Mouse (Mus musculus) stomach, embryonic 16.5 days (tissue): ENCODE measurements at regions not wholly inside any gene's neighbourhood (a gene's known extent, or its start where the extent isn't known, plus 50 kb on each side); places are given as distances from the start of the nearest gene placed in this dataset.

Experiments
- ATAC-seq: fragments of 200-750 bp; cut with Nextera tagmentation; 2 replicates; pipeline ENCODE4 v1.8.0; 2017; ENCODE audit warnings: moderate number of reproducible peaks, moderate TSS enrichment; ENCODE audit not compliant: insufficient read depth, low FRiP score
- H3K27ac ChIP-seq: fragments of 300-500 bp; sonication (generic); 2 replicates; pipeline ENCODE4 v1.5.1; 2014; ENCODE audit warnings: low read length
- H3K27me3 ChIP-seq: fragments of 300-500 bp; sonication (generic); 2 replicates; pipeline ENCODE4 v1.6.1; 2014; ENCODE audit warnings: low read length, control low read depth, mixed read lengths; ENCODE audit not compliant: control insufficient read depth, insufficient read depth
- H3K36me3 ChIP-seq: fragments of 300-500 bp; sonication (generic); 2 replicates; pipeline ENCODE4 v1.6.1; 2014; ENCODE audit warnings: low read length; ENCODE audit not compliant: control insufficient read depth, insufficient read depth
- H3K4me1 ChIP-seq: fragments of 300-500 bp; sonication (generic); 2 replicates; pipeline ENCODE4 v1.6.1; 2014; ENCODE audit warnings: low read length, control low read depth, mixed read lengths; ENCODE audit not compliant: control insufficient read depth, insufficient read depth
- H3K4me2 ChIP-seq: fragments of 300-500 bp; sonication (generic); 2 replicates; pipeline ENCODE4 v1.6.1; 2014; ENCODE audit warnings: low read depth, low read length, mixed read lengths
- H3K4me3 ChIP-seq: fragments of 300-500 bp; sonication (generic); replicated peaks from 2 replicates; pipeline ENCODE4 v1.5.1; 2014; ENCODE audit warnings: mild to moderate bottlenecking, low read length
- H3K9ac ChIP-seq: fragments of 300-500 bp; sonication (generic); 2 replicates; pipeline ENCODE4 v1.6.1; 2014; ENCODE audit warnings: low read length
- H3K9me3 ChIP-seq: fragments of 300-500 bp; sonication (generic); replicated peaks from 2 replicates; pipeline ENCODE4 v1.6.1; 2016; ENCODE audit warnings: low read length, control low read depth; ENCODE audit not compliant: control insufficient read depth
- WGBS: fragments of 180-500 bp; shearing (Covaris S2); extraction: QIAGEN DNeasy Blood & Tissue Kit; methylation state at CpG from one replicate; pipeline ENCODE4 v1.1.7; 2014; 5-methylcytosine and 5-hydroxymethylcytosine counted together

DNA sequence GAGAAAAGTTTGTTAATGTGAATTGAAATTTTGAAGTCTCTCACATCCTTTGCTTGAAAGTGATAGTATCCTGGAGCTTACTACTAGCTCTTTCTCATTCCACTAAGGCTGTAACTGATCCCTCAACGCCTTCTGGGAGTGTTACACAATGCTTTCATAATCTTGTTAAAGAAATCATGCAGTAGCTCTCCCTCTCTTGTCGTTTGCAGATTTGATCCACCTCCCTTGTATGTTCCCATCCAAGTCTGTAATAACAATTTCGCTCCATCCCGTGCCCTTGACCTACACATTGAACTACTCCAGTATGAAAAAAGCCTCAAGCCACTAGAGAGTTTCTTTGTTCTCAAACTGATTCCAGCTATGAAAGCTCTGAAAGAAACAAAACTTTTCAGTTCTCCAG is 63.9 kb upstream of the Fibin start:
- Histone ChIP-seq H3K27me3 (no peaks in the 10 kb centered on the region), H3K9me3 (no peaks in the 10 kb centered on the region), H3K4me2 (no peak overlapping the region), H3K27ac (no peak overlapping the region), H3K36me3 (no peaks in the 10 kb centered on the region), H3K4me3 (no peak overlapping the region), H3K9ac (no peak overlapping the region), H3K4me1 (no peaks in the 10 kb centered on the region)
- 61% methylated on average over 4 of the region's 4 CpGs for WGBS
- no peak for ATAC-seq

DNA sequence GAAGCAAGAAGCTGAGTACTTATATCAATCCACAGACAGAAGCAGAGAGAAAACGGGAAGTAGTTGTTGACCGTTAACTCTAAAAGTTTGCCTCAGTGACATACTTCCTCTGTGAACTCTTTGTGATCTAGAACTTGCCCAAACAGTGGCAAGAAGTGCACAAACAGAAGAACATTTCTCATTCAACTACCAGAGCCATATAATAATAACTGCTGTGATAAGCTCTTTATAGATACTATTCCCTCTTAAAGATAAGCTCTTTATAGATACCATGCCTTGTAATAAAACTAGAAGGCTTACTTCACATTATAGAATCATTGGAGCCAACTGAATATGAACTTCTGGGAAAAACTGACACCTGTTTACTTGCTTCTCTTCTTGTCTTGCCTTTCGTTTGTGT is 89.7 kb upstream of the Fibin start:
- no peak overlapping the region for H3K9ac ChIP-seq
- H3K9me3 ChIP-seq = no peaks in the 10 kb centered on the region; the same call in 1 of the 2 replicates
- H3K27me3 ChIP-seq = no peaks in the 10 kb centered on the region
- H3K36me3 ChIP-seq = no peaks in the 10 kb centered on the region
- H3K4me2 ChIP-seq = no peak overlapping the region
- no peak overlapping the region for H3K27ac ChIP-seq
- WGBS = 80% methylated on average over 3 of the region's 3 CpGs
- no peaks in the 10 kb centered on the region for H3K4me1 ChIP-seq
- no peak for ATAC-seq
- no peak overlapping the region for H3K4me3 ChIP-seq

DNA sequence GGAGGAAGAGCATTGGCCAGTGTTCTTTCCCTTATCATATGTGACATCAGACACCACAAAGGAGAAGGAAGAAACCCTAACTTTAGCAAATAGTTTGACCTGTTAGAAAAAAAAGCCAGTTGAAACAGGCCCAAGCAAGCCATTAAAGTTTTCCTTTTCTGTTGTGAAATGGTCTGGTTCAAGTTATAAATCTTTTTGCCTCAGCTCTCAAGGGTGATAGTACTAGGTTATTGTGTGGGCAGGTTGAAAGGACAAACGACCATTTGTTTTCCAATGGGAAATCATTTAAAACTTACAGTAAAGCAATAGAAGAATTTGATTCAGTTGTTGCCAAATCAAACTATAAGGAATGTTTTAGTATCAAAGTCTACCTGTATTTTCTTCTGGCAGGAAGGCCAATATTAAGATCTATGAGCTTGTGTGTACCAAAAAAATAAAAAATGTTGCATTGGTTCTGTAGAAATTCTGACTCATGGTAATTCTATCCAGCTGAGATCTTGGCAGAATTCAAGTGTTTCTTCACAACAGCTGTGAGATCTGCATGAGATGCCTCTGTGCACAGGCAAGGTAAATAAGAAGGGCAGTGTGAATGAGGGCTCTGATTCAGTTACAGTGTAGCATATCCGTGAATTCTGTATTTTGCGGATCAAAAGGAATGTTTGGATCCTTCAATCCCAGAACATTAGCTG is 109.5 kb upstream of the Fibin start:
- Histone ChIP-seq H3K4me3 (no peak overlapping the region), H3K9ac (no peak overlapping the region), H3K27ac (no peak overlapping the region), H3K4me2 (no peak overlapping the region), H3K36me3 (no peaks in the 10 kb centered on the region), H3K27me3 (no peaks in the 10 kb centered on the region), H3K4me1 (no peaks in the 10 kb centered on the region), H3K9me3 (no peaks in the 10 kb centered on the region)
- ATAC-seq = no peak
- WGBS = 76% methylated on average over 3 of the region's 3 CpGs

DNA sequence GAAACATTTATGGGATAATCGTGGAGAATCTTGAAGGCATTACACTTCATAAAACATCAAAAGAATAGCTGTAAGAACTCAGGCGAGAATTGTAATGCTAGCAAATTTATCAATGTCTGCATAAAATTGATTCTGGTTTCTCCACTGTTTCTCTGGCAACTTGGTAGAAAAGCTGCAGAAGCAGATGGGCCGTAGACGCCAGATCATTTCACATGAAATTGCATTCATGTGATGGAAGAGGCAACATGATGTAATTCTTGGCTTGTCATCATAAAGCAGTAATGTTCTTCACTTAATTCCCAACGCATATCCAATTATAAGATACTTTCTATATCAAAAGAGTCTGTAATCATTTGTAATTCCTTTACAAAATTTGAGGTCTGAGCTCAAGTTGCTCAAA is 113.6 kb upstream of the Fibin start:
- Histone ChIP-seq H3K9me3 (no peaks in the 10 kb centered on the region), H3K4me3 (no peak overlapping the region), H3K4me1 (no peaks in the 10 kb centered on the region), H3K27me3 (no peaks in the 10 kb centered on the region), H3K4me2 (no peak overlapping the region), H3K36me3 (no peaks in the 10 kb centered on the region), H3K9ac (no peak overlapping the region), H3K27ac (no peak overlapping the region)
- ATAC-seq = no peak
- WGBS = 67% methylated on average over 5 of the region's 5 CpGs

DNA sequence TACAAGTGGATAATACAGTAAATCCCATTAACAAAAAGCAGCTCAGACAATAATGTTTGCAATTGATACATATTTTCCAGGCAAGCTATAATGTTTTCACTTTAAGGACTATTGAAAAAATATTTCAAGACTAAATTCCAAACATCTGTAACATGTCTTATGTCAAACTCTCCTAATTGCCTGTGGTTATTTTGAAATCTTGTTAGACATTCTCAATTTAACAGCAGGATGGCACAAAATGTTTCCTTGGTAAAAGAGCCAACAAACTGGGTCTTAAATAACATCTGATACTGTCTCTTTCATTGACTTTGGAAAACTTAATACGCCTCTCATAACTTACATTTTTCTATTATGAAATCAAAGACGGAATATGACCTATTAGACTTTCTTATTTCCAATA is 115.8 kb upstream of the Slc5a12 start:
- ATAC-seq = no peak
- Histone ChIP-seq H3K36me3 (no peaks in the 10 kb centered on the region), H3K27ac (no peak overlapping the region), H3K4me1 (0 out of 2 replicates have a peak, but pooled peaks cover 2% of the 10 kb centered on the region), H3K9ac (no peak overlapping the region), H3K9me3 (no peaks in the 10 kb centered on the region), H3K27me3 (no peaks in the 10 kb centered on the region), H3K4me3 (no peak overlapping the region), H3K4me2 (no peak overlapping the region)
- 86% methylated on average over 2 of the region's 2 CpGs for WGBS

DNA sequence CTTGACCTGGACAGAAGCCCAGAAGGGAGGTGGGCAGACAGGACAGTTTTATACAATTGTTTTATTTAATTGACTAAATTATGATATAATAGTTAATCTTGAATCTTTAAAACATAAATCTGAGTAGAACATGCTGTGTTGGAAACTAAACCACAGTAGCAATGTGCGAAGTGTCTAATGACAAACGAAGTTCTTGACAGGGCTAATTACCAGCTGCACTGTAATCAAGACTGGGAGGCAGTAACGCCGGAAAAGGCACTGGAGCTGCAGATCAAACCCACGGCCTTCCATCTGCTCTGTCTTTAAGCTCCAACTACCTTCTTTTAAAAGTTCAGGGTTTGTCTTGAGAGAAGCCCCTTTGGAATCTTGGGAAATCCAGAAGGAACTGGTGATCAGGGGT is 110.9 kb upstream of the Slc5a12 start:
- no peaks in the 10 kb centered on the region for H3K27me3 ChIP-seq
- H3K9ac ChIP-seq = no peak overlapping the region
- WGBS = 53% methylated on average over 5 of the region's 5 CpGs
- no peaks in the 10 kb centered on the region for H3K9me3 ChIP-seq
- no peak overlapping the region for H3K4me2 ChIP-seq
- 0 out of 2 replicates have a peak, but pooled peaks cover 4% of the 10 kb centered on the region for H3K4me1 ChIP-seq
- ATAC-seq = no peak
- H3K36me3 ChIP-seq = no peaks in the 10 kb centered on the region
- no peak overlapping the region for H3K4me3 ChIP-seq
- H3K27ac ChIP-seq = no peak overlapping the region

DNA sequence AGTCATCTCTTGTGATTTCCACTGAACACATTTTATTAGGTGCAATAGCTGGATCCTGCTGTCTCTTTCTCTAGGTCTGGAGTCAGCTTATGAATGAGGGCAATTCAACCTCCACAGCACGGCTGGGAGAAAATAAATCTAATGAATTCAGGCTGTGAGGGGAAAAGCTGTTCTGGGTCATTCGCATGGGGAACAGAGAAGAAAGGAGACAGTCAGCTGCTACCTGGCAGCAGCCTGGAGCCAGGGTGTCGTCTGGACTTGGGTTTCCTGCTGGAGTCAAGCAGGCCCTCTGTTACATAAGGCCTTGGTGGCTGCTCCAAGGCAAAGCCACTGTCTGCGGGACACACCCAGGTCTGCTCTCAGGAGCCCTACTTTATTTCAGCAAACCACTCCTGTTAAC is 110.4 kb upstream of the Slc5a12 start:
- Histone ChIP-seq H3K27ac (no peak overlapping the region), H3K4me2 (no peak overlapping the region), H3K9ac (no peak overlapping the region), H3K36me3 (no peaks in the 10 kb centered on the region), H3K9me3 (no peaks in the 10 kb centered on the region), H3K27me3 (no peaks in the 10 kb centered on the region), H3K4me3 (no peak overlapping the region), H3K4me1 (0 out of 2 replicates have a peak, but pooled peaks cover 4% of the 10 kb centered on the region)
- no peak for ATAC-seq
- WGBS = 55% methylated on average over 4 of the region's 4 CpGs

DNA sequence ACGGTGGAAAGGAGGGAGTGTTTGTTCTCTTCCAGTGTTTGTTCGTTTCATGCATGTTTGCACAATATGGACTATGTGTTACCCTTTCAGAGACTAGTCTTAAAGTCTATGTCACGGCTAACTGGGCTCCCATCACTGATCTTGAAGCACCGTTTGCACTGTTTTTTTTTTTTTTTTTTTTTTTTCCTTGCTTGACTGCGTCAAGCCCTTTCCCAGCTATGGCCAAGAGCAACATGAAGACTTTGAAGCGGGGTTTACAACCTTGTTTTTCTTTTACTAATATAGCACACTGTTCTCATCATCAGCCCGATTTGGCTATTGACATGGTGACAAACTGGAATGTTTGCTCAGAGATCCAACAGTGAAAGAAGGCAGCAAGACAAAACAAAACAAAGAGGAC is 109.1 kb upstream of the Slc5a12 start:
- Histone ChIP-seq H3K4me3 (no peak overlapping the region), H3K9ac (no peak overlapping the region), H3K9me3 (no peaks in the 10 kb centered on the region), H3K27me3 (no peaks in the 10 kb centered on the region), H3K4me2 (no peak overlapping the region), H3K27ac (no peak overlapping the region), H3K36me3 (no peaks in the 10 kb centered on the region), H3K4me1 (0 out of 2 replicates have a peak, but pooled peaks cover 4% of the 10 kb centered on the region)
- no peak for ATAC-seq
- WGBS = 64% methylated on average over 7 of the region's 7 CpGs

DNA sequence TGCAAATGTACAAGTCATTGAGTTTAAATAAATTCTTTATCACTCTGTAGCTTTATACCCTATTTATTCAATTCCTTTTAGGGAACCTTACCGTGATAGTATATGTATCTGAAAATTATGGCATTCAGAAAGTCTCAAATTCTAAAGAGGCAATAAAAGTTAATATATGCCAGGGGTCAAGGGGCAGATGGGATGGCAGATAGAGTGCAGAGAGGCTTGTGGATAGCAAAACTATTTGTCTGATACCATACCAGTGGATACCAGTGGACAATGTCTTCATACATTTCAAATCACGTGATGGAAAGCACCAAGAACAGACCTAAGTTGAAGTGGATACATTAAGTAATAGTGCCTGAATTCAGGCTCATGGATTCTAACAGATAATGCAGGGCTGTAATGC is 95.3 kb upstream of the Slc5a12 start:
- Histone ChIP-seq H3K4me2 (no peak overlapping the region), H3K27ac (no peak overlapping the region), H3K27me3 (no peaks in the 10 kb centered on the region), H3K9ac (no peak overlapping the region), H3K9me3 (no peaks in the 10 kb centered on the region), H3K4me3 (no peak overlapping the region), H3K4me1 (no peaks in the 10 kb centered on the region), H3K36me3 (no peaks in the 10 kb centered on the region)
- ATAC-seq = no peak
- 69% methylated on average over 2 of the region's 2 CpGs for WGBS
